Mouse (Mus musculus): ENCODE measurements around the gene Ppp1r36.

- TF ChIP-seq CTCF (IDR thresholded peaks at IDR 0.05; ENCODE audit: extremely low read depth, insufficient read depth, low read length) (no peak), POLR2A (IDR thresholded peaks at IDR 0.05; ENCODE audit: extremely low read depth, insufficient read depth, low read length) (no peak)
Observed at GRCm38 (mm10) chr12:76391595-76392271, 25.6 kb upstream of the Ppp1r36 start.
